Mouse (Mus musculus): ENCODE data around the gene Wdr74.
"Not testable (repeated sequence)": the region's sequence is repeated elsewhere in the genome, so short reads cannot be mapped to it uniquely, and the experiment has no call there.

Wdr74 gene

DNA sequence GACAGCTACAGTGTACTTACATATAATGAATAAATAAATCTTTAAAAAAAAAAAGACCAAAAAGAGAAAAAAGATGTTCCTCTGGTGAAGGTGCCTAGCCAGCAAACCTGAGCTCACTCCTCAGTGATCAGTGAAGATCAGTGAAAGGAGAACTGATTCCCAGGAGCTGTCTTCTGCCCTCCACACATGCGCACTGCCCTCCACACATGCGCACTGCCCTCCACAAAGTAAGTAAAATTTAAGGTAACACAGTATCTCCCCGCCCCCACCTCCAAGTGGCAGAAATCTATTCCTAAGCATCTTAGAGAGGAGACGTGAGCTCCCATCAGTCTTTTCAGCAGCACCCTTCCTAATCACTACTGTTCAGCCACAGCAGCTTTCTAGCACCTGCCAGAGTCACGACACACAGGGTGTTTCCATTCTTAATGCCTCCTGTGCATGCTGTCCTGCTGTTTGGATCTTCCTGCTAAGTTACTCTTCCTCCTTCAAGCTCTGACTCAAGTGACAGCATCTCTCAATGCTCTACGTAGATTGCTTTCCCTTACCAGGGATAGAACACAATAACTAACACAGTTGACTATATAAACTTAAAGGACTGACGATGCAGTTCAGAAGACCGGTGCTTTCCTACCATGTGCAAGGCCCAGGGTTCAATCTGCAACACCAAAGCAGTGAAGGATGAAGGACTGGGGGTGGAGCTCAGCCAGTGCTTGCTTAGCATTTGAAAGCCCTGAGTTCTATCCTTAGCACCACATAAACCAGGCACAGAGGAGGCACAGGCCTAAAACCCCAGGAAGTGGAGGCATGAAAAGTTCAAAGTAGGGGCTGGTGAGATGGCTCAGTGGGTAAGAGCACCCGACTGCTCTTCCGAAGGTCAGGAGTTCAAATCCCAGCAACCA, 19.5 kb upstream of the Wdr74 start:
- ATAC-seq (ENCODE audit: low TSS enrichment): no peak

DNA sequence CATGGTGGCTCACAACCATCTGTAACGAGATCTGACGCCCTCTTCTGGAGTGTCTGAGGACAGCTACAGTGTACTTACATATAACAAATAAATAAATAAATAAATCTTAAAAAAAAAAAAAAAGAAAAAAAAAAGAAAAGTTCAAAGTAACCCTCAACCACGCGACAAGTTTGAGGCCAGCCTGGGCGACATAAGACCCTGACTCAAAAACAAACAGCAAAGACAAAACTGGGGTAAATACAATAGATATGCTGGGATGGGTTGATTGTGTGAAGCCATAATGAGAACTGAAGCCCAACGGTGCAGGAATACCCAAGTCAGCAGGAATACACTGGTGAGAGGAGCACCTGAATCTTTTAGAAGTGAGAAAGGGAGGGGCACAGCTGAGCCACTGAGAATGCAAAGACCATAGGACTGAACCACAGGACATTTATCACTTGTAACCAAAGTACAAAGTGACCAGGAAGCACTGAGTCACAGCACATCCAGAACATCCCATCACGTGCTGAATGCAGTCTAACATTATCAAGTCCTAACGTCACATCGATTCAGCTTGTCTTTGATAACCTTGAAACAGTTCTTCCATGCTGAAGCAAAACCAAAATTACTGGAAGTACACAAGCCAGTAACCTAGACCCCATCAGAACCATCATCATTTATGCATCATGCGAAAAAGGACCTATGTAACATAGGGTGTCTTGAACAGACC, 18.7 kb upstream of the Wdr74 start:
- no peak for ATAC-seq (ENCODE audit: low TSS enrichment)

DNA sequence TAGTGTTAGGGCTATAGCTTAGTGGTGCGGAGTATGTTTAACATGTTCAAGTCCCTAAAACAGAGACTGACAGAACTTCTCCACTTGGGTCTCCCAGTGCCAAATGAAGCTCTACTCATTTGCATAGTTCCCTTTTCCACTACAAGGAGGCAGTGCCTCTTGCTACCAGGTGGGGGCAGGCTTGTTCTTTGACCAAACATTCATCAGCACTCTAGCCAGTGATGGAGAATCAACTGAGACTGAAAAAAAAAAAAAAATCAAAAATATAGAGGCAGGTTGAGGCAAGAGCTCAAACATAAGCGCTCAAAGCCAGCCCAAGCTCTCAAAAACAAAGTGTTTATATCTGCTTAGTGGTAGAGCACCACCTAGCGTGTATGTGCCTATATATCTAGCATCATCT, 17.3 kb upstream of the Wdr74 start:
- ATAC-seq (ENCODE audit: low TSS enrichment): no peak

DNA sequence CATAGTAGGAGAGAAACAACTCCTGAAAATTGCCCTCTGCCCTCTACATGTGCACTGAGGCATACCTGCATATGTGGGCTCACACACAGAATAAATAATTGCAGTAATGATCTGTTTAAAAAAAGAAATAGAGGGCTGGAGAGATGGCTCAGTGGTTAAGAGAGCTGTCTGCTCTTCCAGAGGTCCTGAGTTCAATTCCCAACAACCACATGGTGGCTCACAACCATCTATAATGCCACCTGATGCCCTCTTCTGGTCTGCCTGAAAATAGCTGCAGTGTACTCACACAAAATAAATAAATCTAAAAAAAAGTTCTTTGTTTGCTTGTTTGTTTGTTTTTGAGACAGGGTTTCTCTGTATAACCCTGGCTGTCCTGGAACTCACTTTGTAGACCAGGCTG, 16.6 kb upstream of the Wdr74 start:
- ATAC-seq (ENCODE audit: low TSS enrichment): not testable (repeated sequence)

DNA sequence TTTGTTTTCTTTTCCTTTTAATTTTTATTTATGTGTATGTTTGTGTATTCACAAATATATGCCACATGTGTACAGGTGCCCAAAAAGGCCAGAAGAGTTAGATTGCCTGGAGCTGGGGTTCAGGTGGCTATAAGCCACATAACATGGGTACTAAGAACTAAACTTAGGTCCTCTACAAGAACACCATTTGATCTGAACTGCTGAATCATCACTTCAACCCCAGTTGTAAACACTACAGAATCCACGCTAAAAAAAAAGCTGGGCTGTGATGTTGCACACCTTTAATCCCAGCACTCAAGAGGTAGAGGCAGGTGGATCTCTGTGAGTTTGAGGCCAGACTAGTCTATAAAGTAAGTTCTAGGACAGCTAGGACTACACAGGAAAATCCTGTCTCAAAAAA, 14.2 kb upstream of the Wdr74 start:
- ATAC-seq (ENCODE audit: low TSS enrichment): no peak

DNA sequence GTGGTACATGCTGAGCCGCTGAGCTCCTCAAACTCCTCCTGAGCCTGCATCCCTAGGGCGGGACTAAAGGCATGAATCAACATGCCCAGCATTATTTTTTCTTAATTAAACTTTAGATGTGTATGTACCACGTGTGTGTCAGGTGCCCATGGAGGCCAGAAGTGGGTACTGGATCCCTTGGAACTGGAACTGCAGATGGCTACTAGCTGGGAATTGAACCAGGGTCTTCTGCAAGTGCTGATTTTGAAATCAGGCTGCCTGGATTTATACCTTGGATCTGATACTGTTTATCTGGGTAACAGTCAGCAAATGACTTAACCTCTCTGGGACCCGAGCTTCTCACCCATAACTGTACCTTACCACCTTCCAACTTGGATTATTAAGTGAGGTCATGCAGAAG, 13.6 kb upstream of the Wdr74 start:
- no peak for ATAC-seq (ENCODE audit: low TSS enrichment)

DNA sequence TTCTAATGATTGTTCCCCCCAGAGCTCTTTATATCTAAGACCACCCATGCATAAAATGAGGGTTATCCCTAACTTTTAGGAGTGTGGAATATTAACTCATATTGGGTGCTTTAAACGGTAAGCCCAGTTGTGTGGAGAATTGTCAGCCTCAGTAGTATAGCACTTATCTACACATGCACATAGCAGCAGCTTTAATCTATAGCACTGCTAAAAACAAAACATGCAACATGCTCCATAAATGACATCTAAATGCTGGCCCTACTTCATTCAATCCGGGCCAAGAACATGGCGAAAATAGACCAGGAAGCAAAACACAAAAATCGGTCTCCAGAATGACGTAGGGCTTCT, 13.1 kb upstream of the Wdr74 start:
- ATAC-seq (ENCODE audit: low TSS enrichment): no peak; the same call in 1 of the 2 replicates

DNA sequence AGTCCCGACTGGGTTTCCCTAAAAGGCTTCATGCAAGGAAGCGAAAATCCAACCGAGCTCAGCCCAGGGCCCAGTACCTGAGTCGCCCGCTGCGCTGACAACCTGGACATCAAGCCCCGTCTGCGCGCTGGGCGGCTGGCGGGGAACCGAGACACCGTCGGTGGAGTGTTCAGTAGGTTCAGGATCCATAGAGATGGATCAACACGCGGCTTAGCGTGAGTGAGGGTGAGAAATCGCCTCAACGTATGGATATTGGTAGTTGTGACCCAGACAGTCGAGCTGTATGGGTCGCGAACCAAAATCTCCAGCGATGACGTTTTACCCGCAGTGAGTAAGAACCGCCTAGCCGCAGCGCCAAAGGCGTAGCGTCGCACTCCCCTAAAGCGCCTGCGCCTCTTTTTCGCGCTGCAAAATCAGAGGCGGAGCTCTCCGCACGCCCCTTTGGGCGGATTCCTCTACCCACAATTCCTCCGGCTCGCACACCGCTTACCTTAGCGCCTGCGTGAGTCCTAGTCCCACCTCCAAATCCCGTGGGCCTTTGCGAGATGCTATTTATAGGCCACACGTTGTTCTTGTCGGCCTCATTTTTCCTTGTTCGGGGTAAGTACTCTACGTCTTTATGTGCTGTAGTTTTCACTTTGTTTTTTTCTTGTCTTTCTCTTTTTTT, 12.6 kb upstream of the Wdr74 start, which contains the start of gene Slc3a2:
Gene Slc3a2, minus strand, starts transcription at position 463 of the 667 bp plus-strand sequence.
- ATAC-seq (ENCODE audit: low TSS enrichment): peak; percentile 94

DNA sequence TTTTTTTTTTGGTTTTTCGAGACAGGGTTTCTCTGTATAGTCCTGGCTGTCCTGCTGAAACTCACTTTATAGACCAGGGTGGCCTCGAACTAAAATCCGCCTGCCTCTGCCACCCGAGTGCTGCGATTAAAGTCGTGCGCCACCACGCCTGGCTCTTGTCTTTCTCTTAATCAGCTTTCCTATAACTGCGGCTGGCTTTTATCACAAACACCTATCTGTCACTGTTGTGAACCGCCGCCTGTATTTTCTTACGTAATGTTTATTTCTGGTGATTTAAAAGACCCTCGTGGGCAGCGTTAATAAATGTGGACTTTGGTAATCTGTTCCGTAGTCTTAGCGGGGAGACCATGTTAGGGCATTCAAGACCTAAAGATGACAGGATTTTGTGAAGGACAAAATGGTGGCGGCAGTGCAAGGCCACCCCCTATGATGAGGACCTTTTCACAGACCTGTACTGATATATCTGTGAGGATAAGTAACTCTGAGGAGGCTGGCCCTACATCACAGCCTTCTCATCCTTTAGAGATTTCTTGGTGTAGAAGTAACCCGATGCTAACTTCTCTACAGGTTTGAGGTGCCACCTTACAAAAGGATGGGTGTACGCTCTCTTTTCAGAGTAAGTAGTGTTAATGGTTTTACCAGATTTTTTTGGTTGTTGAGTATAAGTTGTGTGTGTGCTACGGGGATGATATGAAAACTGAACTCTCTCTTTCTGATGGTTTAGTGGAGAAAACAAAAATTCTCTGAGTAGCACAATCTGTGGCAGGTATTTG, 11.9 kb upstream of the Wdr74 start:
- ATAC-seq (ENCODE audit: low TSS enrichment): no peak

DNA sequence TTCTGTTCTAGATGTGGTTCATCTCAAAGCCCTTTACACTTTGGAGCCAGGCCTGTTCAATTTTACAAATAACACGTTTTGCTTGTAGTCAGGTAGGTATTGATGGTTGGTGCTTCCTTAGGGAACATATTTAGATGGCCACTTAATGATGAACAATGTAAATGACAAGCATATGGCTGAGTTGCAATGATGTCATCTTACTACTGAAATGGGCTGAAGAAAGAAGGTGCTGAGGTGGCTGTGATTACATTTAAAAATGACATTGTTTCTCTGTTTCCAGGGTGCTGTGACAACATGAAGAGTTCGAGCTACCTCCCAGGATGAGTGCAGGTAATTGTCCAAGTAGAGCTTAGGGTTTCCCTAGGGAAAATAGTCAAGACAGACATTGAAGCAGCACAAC, 11.2 kb upstream of the Wdr74 start:
- no peak for ATAC-seq (ENCODE audit: low TSS enrichment)

DNA sequence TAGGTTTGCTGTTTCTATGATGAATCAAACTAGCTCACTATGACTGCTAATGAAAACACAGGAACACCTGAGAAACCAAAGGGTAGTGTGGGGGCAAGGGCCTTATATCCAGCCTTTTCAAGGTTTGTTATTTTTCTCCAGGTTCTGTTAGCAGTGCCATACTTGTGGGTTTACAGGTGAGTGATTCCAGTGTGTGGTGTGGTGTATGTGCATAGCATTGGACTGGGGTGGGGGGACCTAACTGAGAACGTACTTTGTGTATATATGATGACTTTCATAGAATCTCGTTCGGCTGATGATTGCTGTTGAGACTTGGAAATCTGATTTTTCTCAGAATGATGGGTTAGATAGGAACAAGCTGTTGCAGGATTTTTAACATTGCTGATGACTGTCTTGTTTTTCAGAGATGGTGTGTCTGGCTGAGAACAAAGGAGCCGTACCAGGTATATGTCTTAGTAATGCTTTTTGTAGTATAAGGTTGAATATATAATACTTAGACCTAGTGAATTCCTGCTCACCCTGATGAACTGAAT, 10.5 kb upstream of the Wdr74 start:
- ATAC-seq (ENCODE audit: low TSS enrichment): no peak

DNA sequence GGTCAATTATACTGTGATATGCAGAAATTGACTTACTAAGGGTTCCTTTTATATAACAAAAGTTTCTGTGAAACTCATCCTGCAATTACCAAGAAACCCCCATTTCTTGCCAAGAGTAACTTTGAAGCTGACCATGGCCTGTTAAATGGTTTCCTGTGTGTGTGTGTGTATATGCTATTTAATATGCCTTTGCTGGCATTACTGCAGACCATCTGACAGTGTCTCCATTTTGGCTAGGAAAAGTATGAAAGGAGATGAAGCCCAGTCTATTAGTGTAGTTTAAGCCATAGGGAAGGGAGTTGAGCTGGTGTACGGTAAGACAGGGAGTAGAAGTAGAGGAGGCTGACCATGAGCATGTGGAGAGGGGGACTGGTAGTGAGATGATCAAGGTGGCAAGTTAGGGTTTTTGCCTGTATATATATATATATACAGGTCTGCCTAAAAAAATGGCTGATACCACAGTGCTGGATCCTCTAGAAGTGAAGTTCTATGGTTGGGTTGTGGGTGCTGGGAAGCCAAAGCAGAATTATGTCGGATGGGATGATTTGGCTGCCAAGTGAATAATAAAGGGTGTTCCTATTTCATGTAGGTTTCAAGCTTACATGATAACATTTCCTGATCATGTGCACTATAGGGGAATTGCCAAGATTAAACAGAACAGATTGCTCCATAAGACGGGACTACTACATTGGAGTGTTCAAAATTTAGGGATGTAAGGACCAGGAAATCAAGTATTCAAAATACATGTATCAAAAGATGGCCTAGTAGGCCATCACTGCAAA, 8.8 kb upstream of the Wdr74 start:
- ATAC-seq (ENCODE audit: low TSS enrichment): no peak

DNA sequence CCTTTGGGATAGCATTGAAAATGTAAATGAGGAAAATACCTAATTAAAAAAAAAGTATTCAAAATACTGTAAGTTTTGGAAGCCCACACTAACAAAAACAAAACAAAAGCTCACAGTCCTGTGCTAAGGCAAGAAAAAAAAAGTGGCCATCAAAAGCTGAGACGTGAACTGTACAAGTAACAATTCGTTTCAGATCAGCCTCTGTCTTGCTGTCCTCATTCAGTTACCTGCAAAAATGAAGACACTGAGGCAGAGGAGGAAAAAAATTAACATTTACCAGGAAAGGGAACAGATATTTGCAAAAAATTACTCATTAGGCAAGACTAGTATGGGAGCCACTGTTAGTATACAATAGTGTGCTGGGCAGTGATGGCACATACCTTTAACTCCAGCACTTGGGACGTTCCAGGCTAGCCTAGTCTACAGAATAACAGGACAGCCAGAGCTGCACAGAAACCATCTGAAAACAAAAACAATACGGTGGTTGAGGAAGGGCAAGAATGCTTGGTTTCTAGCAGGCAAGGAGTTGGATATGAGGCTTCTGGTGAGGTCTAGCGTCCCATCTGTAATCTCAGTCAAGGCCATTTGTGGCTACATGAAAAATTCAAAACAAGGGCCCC, 8.0 kb upstream of the Wdr74 start:
- no peak for ATAC-seq (ENCODE audit: low TSS enrichment)

DNA sequence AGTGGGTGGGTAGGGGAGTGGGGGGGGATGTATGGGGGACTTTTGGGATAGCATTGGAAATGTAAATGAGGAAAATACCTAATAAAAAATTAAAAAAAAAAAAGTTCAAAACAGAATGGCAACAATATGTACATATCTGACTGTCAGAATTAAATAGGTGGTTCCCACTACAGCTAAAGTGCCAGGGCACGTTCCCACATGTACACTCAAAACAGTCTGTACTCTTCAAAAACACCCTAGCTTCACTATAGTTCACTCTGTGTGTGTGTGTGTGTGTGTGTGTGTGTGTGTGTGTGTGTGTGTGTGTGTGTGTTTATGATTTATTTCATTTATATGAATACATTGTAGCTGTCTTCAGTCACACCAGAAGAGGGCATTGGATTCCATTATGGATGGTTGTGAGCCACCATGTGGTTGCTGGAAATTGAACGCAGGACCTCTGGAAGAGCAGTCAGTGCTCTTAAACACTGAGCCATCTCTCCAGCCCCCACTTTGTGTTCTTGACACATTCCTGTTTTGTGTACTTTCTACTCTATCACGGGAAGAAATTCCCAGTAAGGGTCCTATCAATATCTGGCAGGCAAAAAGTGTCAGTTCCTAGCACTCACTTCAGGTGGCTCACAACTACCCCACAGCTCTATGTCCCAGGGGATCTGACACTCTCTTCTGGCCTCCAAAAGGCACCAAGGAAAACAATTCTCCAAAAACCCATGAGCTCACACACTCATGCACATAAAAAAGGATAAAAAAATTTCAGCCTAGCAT, 7.1 kb upstream of the Wdr74 start:
- not testable (repeated sequence) for ATAC-seq (ENCODE audit: low TSS enrichment)

DNA sequence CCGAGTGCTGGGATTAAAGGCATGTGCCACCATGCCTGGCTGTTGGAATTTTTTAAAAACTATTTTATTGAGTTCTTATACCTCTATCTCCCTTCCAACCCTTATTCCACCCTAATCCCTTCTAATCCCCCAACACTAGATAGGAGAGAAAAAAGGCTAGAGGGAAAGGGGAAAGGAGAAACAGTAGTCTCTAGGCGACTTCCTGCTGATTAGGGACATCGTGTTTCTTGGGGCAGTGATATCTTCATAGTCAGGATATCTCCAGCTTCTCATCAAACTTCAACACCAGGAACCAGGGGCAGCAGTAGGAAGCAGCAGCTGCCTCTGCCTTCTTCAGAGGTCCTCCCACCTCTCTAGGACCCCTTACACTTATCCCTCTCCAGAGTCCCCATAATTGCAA, 1.3 kb upstream of the Wdr74 start:
- ATAC-seq (ENCODE audit: low TSS enrichment): no peak

DNA sequence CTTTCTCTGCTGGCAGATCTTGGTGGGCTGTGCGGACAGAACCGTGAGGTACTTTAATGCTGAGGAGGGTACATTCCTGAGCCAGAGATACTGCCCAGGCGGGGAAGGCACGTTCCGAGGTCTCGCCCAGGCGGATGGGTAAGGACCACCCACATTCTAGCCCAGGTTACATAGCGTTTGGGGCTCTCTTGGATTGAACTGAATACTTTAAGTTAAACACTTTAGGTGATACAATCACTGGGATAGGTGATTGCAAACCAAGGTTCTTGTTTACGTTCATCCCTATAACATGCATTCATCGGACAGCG, 487 bp downstream of the Wdr74 start:
- ATAC-seq (ENCODE audit: low TSS enrichment): no peak

DNA sequence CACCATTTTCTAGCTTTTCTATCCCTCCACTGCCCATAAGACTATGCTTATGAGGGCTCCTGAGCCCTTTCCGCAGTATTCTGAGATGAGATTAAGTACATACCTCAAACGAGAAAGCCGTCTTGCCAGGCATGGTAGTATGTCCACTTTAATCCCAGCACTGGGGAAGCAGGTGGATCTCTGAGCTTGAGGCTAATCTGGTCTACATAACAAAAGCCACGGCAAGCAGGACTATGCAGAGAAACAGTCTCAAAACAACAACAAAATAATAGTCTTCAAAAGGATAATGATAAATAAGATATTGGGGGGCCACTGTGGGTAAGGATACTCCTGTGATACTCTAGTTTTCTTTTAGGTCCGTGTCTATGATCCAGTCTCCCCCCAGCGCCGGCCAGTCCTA, 3.3 kb downstream of the Wdr74 start:
- ATAC-seq (ENCODE audit: low TSS enrichment): no peak

DNA sequence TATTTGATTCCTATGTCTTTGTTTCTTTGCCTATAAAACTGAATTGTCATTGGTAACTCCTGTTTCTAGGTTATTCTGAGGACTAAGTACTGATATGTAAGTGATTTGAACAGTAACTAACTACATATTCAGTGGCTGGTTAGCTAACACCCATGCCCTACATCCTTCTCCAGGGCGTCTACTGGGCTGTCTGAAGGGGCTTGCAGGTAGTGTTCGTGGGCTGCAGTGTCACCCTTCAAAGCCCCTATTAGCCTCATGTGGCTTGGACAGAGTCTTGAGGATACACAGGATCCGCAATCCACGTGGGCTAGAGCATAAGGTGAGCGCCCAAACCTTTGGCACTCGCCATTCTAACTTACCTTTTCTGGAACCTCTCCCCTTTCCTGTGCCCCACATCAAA, 4.0 kb downstream of the Wdr74 start:
- ATAC-seq (ENCODE audit: low TSS enrichment): no peak

DNA sequence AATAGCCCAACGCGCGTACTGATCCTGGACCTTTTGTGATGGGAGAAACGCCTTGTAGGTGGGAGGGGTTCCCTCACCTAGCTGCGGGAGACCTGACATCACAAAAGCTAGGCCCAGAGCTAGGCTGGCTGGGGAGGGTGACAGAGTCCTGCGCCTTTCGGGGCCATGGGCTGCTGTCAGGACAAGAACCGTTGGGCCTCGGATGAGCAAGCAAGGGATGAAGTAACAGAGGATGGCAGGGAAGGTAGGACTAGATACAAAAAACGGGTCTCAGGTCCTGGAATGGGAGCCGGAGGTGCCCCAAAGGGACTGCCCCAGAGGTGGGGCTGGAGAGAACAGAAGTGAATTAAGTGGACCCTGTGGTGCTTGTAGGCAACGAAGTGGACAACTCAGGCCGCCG, 5.0 kb downstream of the Wdr74 start, which contains the start of gene 1700092M07Rik:
Gene 1700092M07Rik, plus strand, starts transcription at position 116 of the 400 bp plus-strand sequence.
- ATAC-seq (ENCODE audit: low TSS enrichment): no peak
